Mouse (Mus musculus) intestine, postnatal 0 days (tissue): ENCODE results near the gene Kmt2d. TPM values are rescaled to one million over a fixed set of nuclear protein-coding genes. Genes with fewer than 3 reads are reported as not detected.

Experiments used
- ATAC-seq: fragments of 200-750 bp; cut with Nextera tagmentation; 2 replicates; pipeline ENCODE4 v1.8.0; 2017; ENCODE audit warnings: mild to moderate bottlenecking, moderate TSS enrichment, moderate library complexity
- H3K27ac ChIP-seq: fragments of 300-500 bp; sonication (generic); 2 replicates; pipeline ENCODE4 v1.5.1; 2014; ENCODE audit warnings: mild to moderate bottlenecking, low read depth, low read length, moderate library complexity
- H3K27me3 ChIP-seq: fragments of 300-500 bp; sonication (generic); replicated peaks from 2 replicates; pipeline ENCODE4 v1.6.1; 2014; ENCODE audit warnings: low read length, mixed read lengths; ENCODE audit not compliant: control insufficient read depth, insufficient read depth
- H3K36me3 ChIP-seq: fragments of 300-500 bp; sonication (generic); 2 replicates; pipeline ENCODE4 v1.6.1; 2014; ENCODE audit warnings: mild to moderate bottlenecking, moderate library complexity; ENCODE audit not compliant: control insufficient read depth, insufficient read depth
- H3K4me1 ChIP-seq: fragments of 300-500 bp; sonication (generic); replicated peaks from 2 replicates; pipeline ENCODE4 v1.6.1; 2014; ENCODE audit warnings: antibody characterized with exemption, low read length, mixed read lengths; ENCODE audit not compliant: control insufficient read depth, insufficient read depth
- H3K4me2 ChIP-seq: fragments of 300-500 bp; sonication (generic); replicated peaks from 2 replicates; pipeline ENCODE4 v1.6.1; 2014; ENCODE audit warnings: low read depth, mild to moderate bottlenecking, moderate library complexity
- H3K4me3 ChIP-seq: fragments of 300-500 bp; sonication (generic); 2 replicates; pipeline ENCODE4 v1.5.1; 2014; ENCODE audit warnings: low read depth, low read length
- H3K9ac ChIP-seq: fragments of 300-500 bp; sonication (generic); 2 replicates; pipeline ENCODE4 v1.6.1; 2014; ENCODE audit warnings: mild to moderate bottlenecking, low read depth, low read length
- H3K9me3 ChIP-seq: fragments of 300-500 bp; sonication (generic); 2 replicates; pipeline ENCODE4 v1.6.1; 2016; ENCODE audit warnings: mixed run types; ENCODE audit not compliant: control insufficient read depth
- CTCF ChIP-seq: sonication (generic); IDR thresholded peaks from 2 replicates; pipeline ENCODE4 v1.5.1; 2016; ENCODE audit warnings: low read depth, mild to moderate bottlenecking, control low read depth, antibody characterized with exemption, moderate library complexity
- WGBS: fragments of 180-500 bp; shearing (Covaris S2); extraction: QIAGEN DNeasy Blood & Tissue Kit; methylation state at CpG from one replicate; pipeline ENCODE4 v1.1.7; 2014; 5-methylcytosine and 5-hydroxymethylcytosine counted together
- polyA plus RNA-seq: library from polyadenylated mRNA; unstranded; fragments of >200 nt; fragmentation: Nextera tagmentation; extraction: Ambion mirVana; gene quantifications from 2 replicates; pipeline ENCODE4 v1.2.1, GENCODE M21; 2015

The Kmt2d gene
- polyA plus RNA-seq, 1 experiment from 2014 or later = 5.3 TPM

DNA sequence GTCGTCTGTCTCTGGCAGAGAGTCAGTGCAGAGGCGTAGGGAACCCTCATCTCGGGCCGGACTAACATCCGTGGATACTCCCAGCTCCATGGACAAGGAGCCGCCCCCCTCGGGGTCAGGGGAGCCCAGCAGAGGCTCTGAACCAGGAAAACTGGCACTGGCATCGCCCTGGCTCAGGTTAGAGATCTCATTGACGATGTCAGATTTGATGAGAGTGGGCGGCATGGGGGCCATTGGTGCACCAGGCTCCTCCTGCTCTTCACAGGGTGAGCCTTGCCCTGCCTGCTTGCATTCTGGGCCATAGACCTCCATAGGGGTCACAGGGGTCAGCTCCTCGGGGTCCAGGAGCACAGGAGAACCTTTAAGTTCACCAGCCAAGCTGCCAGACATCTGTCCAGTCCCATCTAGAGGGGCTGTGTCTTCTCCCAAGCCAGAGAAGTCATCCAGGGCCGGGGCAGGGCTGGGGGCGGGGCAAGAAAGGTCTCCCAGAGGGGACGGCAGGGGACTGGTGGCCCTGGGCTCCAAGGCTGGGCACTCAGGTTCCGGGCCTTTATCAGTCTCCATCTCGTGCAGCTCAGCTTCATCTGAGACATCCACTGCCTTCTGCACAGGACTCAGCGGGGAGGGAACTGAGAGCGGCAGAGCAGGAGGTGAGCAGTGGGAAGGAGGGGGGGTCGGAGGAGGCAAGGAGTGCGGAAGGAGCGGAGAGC, 9.1 kb downstream of the Kmt2d start:
- no peaks in the 10 kb centered on the region for H3K4me1 ChIP-seq
- ATAC-seq = no peak
- H3K4me2 ChIP-seq = no peak overlapping the region
- TF ChIP-seq CTCF = no peak
- H3K9me3 ChIP-seq = no peaks in the 10 kb centered on the region
- peak overlapping the region; percentile 21; the same call in 1 of the 2 replicates for H3K27ac ChIP-seq
- no peak overlapping the region for H3K4me3 ChIP-seq
- 83% methylated on average over 21 of the region's 21 CpGs for WGBS
- no peaks in the 10 kb centered on the region for H3K27me3 ChIP-seq
- peaks cover 99% of the 10 kb centered on the region for H3K36me3 ChIP-seq
- no peak overlapping the region for H3K9ac ChIP-seq

DNA sequence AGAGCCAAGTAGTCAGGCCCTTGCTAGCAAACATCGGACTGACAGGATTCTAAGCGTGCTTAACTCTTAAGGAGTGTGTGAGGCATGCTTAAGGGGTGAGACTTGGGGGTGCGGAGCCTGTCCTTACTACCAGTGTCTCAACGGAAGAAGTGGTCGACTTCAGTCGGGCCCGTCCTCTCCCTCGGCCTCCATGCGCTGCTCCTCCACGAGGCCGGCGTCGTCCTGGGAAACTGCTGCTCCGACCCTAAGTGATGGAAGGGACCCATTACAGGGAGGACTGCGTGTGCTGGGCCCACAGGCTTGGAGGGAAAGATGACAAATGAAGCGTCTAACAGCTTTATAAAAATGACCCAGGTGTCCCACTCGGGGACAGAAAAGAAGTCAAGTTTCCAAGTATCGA, 10.1 kb downstream of the Kmt2d start:
- no peak for ATAC-seq
- peaks cover 100% of the 10 kb centered on the region for H3K36me3 ChIP-seq
- no peaks in the 10 kb centered on the region for H3K9me3 ChIP-seq
- H3K4me1 ChIP-seq = no peaks in the 10 kb centered on the region
- no peak for TF ChIP-seq CTCF
- no peak overlapping the region for H3K9ac ChIP-seq
- no peak overlapping the region for H3K4me2 ChIP-seq
- no peak overlapping the region for H3K27ac ChIP-seq
- no peaks in the 10 kb centered on the region for H3K27me3 ChIP-seq
- H3K4me3 ChIP-seq = no peak overlapping the region
- WGBS = 90% methylated on average over 18 of the region's 18 CpGs

DNA sequence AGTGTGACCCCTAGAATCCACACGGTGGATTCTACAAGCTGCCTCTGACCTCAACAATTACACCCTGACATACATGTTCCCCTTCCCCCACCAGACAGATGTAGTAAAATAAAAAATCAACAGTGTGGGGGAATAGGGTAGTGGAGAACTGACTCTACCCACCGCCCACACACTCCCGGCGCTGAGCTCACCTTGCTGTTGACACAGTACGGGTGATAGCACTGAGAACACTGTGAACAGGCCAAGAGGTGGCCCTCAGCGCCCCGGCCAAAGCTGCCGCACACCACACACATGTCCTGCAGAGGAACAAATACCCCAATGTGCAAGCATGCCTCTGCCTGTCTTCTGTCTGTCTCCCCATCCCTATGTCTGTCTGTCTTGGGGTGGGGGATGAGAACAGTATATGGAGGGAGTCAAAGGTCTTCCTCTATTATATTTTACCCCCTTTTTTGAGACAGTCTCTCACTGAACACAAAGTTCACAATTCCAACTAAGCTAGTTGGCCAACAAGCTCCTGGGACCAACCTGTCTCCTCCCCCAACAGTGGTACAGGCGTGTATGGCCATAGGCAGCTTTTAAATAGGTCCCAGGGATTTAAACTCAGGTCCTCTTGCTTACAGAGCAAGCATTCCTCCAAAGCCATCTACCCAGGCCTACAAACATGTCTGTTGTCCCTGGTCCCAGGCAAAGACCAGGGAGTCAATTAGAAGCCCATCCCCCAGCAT, 11.5 kb downstream of the Kmt2d start:
- Histone ChIP-seq H3K36me3 (peaks cover 100% of the 10 kb centered on the region), H3K9me3 (no peaks in the 10 kb centered on the region), H3K4me2 (no peak overlapping the region), H3K4me1 (no peaks in the 10 kb centered on the region), H3K27ac (no peak overlapping the region), H3K4me3 (no peak overlapping the region), H3K27me3 (no peaks in the 10 kb centered on the region), H3K9ac (no peak overlapping the region)
- WGBS = 69% methylated on average over 9 of the region's 9 CpGs
- no peak for TF ChIP-seq CTCF
- no peak for ATAC-seq

DNA sequence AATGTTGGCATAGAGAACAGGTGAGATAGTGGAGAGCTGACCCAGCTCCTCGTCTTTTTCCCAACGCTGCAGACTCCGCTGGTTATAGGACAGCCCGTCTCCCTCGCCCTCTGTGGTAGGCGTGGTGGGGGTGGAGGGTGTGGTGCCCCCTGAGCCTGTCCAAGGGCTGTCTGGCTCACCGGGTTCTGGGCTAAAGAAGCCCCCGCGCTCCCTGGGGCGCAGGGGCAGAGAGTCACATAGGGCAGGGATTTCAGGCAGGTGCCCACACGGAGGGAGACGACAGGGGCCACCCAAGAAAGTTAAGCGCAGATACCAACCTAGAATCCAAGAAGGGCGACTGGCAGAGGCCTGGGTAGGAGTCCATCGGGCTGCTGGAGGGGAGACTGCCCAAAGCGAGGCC, 16.8 kb downstream of the Kmt2d start:
- H3K4me2 ChIP-seq = no peak overlapping the region
- no peak overlapping the region for H3K4me3 ChIP-seq
- 0 out of 2 replicates have a peak, but pooled peaks cover 4% of the 10 kb centered on the region for H3K4me1 ChIP-seq
- H3K9me3 ChIP-seq = no peaks in the 10 kb centered on the region
- H3K36me3 ChIP-seq = peaks cover 99% of the 10 kb centered on the region
- WGBS = 82% methylated on average over 16 of the region's 16 CpGs
- no peaks in the 10 kb centered on the region for H3K27me3 ChIP-seq
- ATAC-seq = no peak
- 0 out of 2 replicates have a peak overlapping the region, but pooled peaks have one; percentile 1 for H3K27ac ChIP-seq
- no peak overlapping the region for H3K9ac ChIP-seq
- TF ChIP-seq CTCF = no peak

DNA sequence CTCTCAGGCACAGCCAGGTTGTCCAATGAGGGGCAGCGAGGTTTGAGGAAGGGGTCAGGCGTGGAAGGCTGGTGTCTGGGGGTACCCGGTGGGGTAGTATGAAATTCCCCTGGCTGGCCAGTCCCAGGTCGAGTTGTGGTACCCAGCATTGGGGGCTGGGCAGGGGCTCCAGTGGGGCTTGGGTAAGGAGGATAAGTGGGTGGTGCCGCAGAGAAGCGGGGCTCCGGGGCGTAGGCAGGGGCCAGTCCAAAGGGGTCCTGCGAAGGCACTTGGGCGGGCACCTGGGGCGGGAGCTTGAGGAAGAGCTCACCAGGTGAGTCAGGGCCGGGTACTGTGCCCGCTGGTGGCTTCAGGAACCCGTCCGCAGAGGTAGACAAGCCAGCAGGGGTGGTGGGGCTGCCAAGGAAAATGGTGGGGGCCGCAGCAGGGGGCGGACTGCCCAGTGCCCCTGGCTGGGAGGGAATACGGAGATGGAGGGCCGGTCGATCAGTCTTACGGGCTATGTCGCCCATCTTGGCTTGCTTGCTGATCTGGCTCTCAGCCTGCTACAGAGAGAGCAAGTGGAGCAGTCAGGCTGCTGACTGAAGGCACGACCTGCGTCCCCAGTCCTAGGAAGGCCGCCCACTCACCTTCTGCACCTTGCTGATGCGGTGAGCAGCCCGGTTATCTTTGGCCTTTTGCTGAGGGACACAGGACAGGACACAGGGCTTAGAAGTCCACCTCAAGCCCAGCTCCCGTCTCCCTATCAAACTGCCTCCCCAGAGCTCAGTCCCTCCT, 17.7 kb downstream of the Kmt2d start:
- no peak overlapping the region for H3K4me3 ChIP-seq
- no peak for ATAC-seq

DNA sequence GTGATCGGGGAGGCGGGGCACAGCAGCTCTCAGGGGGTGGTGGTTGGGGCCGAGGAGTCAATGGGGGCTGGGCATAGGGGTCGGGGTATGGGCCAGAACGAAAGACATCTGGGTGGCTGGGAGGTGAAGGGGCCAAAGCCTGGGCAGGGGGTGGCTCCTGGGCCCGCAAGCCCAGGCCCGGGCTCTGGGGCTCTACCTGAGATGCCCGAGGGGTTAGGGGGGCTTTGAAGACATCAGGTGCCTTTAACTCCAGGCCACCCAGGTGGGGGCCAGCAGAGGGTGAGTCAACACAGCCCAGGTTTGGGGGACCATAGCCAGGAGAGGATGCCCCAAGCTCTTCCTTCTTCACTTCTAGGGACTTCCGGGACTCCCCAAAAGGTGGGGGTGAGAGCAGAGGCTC, 18.3 kb downstream of the Kmt2d start:
- 88% methylated on average over 9 of the region's 9 CpGs for WGBS
- no peaks in the 10 kb centered on the region for H3K27me3 ChIP-seq
- no peak overlapping the region for H3K4me2 ChIP-seq
- ATAC-seq = no peak
- H3K27ac ChIP-seq = no peak overlapping the region
- 0 out of 2 replicates have a peak, but pooled peaks cover 4% of the 10 kb centered on the region for H3K4me1 ChIP-seq
- no peak overlapping the region for H3K9ac ChIP-seq
- TF ChIP-seq CTCF = no peak
- H3K4me3 ChIP-seq = no peak overlapping the region
- H3K36me3 ChIP-seq = peaks cover 99% of the 10 kb centered on the region
- no peaks in the 10 kb centered on the region for H3K9me3 ChIP-seq

More for the DNA sequence above, 17.7 kb downstream of the Kmt2d start:
- no peaks in the 10 kb centered on the region for H3K9me3 ChIP-seq
- no peak overlapping the region for H3K9ac ChIP-seq
- WGBS = 92% methylated on average over 28 of the region's 28 CpGs
- H3K4me1 ChIP-seq = 0 out of 2 replicates have a peak, but pooled peaks cover 4% of the 10 kb centered on the region
- no peak for TF ChIP-seq CTCF
- peaks cover 99% of the 10 kb centered on the region for H3K36me3 ChIP-seq
- H3K4me2 ChIP-seq = no peak overlapping the region
- H3K27ac ChIP-seq = no peak overlapping the region; the same call in 1 of the 2 replicates
- H3K27me3 ChIP-seq = no peaks in the 10 kb centered on the region
